Mouse (Mus musculus) heart, embryonic 10.5 days (tissue): ENCODE data around the gene Vasp. TPM values are rescaled to one million over a fixed set of nuclear protein-coding genes. Genes with fewer than 3 reads are reported as not detected.
A peak's percentile ranks its signal among the peaks of the same experiment; 100 is the strongest.

Experiments used
- DNase-seq: peaks from one replicate; pipeline ENCODE4 v3.0.0-alpha.2; 2017; ENCODE audit warnings: low spot score
- H3K27ac ChIP-seq: fragments of 300-500 bp; sonication (generic); 2 replicates; pipeline ENCODE4 v1.5.1; 2016; ENCODE audit warnings: mild to moderate bottlenecking
- H3K27me3 ChIP-seq: fragments of 300-500 bp; sonication (generic); 2 replicates; pipeline ENCODE4 v1.6.1; 2016; ENCODE audit warnings: mild to moderate bottlenecking; ENCODE audit not compliant: poor library complexity, insufficient read depth, severe bottlenecking
- H3K36me3 ChIP-seq: fragments of 300-500 bp; sonication (generic); 2 replicates; pipeline ENCODE4 v1.6.1; 2016; ENCODE audit warnings: mild to moderate bottlenecking, moderate library complexity
- H3K4me1 ChIP-seq: fragments of 300-500 bp; sonication (generic); 2 replicates; pipeline ENCODE4 v1.6.1; 2016; ENCODE audit warnings: mild to moderate bottlenecking
- H3K4me3 ChIP-seq: fragments of 300-500 bp; sonication (generic); 2 replicates; pipeline ENCODE4 v1.5.1; 2016; ENCODE audit warnings: mild to moderate bottlenecking, moderate library complexity
- H3K9me3 ChIP-seq: fragments of 300-500 bp; sonication (generic); 2 replicates; pipeline ENCODE4 v1.6.1; 2016; ENCODE audit warnings: mild to moderate bottlenecking, moderate library complexity
- WGBS: fragments of 180-500 bp; shearing (Covaris S2); methylation state at CpG from one replicate; pipeline ENCODE4 v1.1.7; 2016; 5-methylcytosine and 5-hydroxymethylcytosine counted together
- polyA plus RNA-seq: library from polyadenylated mRNA; unstranded; fragments of >200 nt; fragmentation: Nextera tagmentation; extraction: Ambion mirVana; gene quantifications from 2 replicates; pipeline ENCODE4 v1.2.1, GENCODE M21; 2016

Vasp gene
- polyA plus RNA-seq, 1 experiment from 2014 or later: 99.0 TPM

DNA sequence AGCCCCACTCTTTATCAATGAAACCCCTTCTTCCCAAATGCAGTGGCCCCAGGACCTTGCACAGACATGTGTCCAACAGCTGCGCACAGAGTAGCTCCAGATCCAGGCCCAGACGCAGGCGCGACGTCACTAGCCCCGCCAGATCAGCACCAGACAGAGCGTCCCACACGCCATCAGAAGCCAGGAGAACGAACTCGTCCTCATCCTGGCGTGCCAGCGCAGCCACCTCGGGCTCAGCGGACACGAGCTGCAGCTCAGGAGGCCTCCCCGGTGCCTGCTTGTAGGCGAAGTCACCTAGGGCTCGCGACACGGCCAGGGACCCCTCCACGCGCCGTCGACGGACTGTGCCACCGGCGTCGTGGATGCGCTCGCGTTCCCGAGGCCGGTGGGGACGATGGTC, 7.4 kb upstream of the Vasp start:
- Histone ChIP-seq H3K9me3 (no peaks in the 10 kb centered on the region), H3K36me3 (no peaks in the 10 kb centered on the region), H3K27me3 (peaks cover 67% of the 10 kb centered on the region), H3K4me3 (peak overlapping the region; percentile 57), H3K4me1 (peaks cover 18% of the 10 kb centered on the region), H3K27ac (0 out of 2 replicates have a peak overlapping the region, but pooled peaks have one; percentile 23)
- DNase-seq: no peak
- 3% methylated on average over 34 of the region's 34 CpGs for WGBS

DNA sequence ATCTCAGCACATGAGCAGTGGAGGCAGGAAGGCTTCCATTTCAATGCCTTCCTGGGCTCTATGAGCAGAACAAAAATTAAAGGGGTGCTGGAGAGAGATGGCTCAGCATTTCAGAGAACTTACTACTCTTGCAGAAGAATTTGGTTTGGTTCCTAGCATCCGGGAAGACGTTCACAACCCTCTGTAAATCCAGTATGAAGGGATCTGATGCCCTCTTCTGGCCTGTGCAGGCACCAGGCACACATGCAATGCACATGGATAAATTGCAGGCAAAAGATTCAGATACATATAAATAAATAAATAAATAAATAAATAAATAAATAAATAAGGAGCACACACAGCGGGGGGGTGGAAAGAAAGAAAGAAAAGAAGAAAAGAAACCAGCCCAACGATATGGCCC, 4.6 kb upstream of the Vasp start:
- WGBS: 46% methylated on average over 4 of the region's 4 CpGs
- peaks cover 10% of the 10 kb centered on the region for H3K4me1 ChIP-seq
- no peak for DNase-seq
- H3K36me3 ChIP-seq: no peaks in the 10 kb centered on the region
- H3K4me3 ChIP-seq: no peak overlapping the region
- no peaks in the 10 kb centered on the region for H3K9me3 ChIP-seq
- no peak overlapping the region for H3K27ac ChIP-seq
- peaks cover 44% of the 10 kb centered on the region for H3K27me3 ChIP-seq

DNA sequence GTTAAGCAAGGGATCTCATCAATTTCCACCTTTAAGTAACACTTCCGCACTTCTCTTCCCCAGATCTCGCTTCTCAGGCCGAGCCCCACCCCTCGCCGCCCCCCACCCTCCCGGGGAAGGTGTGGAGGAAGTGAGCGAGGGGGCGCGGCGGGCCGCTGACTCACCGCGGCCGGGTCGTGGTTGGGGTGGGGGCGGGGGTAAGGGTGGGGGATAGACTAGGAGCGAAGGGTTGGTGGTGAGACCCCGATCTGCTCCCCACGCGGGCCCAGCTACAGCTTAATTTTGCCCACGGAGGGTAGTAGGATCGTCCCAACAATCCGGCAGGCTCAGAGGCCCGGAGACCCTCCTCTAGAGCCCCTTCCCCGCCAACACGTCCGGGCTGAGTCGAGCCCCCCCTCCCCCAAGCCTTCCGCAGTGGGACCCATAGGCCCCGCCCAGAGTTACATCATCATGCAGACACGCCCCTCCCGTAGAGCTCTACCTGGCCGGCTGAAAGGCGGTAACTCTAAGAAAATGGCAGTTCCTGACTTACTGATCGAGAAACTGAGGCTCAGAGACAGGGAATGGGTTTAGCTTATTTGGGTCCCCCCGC, 652 bp upstream of the Vasp start:
- H3K9me3 ChIP-seq: no peaks in the 10 kb centered on the region
- H3K4me1 ChIP-seq: peaks cover 26% of the 10 kb centered on the region
- peaks cover 11% of the 10 kb centered on the region for H3K36me3 ChIP-seq
- peak overlapping the region; percentile 89 for H3K4me3 ChIP-seq
- H3K27ac ChIP-seq: peak overlapping the region; percentile 98
- under 1% methylated on average over 34 of the region's 36 CpGs for WGBS
- H3K27me3 ChIP-seq: peaks cover 5% of the 10 kb centered on the region; the same call in 1 of the 2 replicates
- peak; percentile 95 for DNase-seq

DNA sequence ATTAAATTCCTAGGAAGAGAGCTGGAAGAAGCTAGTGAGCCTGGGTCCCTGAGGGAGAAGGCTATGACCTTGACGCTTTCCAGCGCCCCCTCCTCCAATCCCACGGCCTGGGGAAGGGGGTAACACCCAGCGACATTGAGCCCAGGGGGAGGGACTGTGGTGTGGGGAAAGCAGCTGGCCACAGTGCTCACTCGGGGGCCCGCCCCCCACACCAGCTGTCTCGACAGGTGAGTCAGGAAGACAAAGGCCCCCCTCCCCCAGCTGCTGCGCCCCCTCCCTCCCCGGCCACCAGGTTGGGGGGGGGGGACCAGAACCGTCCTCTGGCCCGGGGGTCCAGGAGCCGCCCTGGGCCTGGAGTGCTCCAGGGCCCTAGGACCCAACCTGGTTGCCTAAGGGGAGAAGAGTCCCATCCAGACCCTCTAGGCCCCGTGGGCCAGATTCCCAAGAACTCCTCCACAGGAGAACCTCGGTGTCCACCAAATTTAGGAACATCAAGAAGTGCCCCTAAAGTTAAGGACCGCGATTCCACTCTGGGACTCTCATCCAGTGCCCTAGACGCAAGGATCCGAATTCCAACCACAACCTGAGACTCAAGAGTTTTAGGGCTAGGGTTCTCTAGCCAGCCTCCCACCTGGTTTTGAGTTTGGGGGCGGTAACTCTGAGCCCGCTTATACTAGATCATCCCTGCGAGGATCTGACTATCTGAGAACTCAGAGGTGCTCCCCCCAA, 944 bp downstream of the Vasp start:
- Histone ChIP-seq H3K4me1 (peaks cover 42% of the 10 kb centered on the region), H3K9me3 (no peaks in the 10 kb centered on the region), H3K27ac (peak overlapping the region; percentile 98), H3K4me3 (peak overlapping the region; percentile 89), H3K36me3 (peaks cover 20% of the 10 kb centered on the region), H3K27me3 (no peaks in the 10 kb centered on the region)
- peak; percentile 90 for DNase-seq
- 0% methylated on average over 21 of the region's 21 CpGs for WGBS

DNA sequence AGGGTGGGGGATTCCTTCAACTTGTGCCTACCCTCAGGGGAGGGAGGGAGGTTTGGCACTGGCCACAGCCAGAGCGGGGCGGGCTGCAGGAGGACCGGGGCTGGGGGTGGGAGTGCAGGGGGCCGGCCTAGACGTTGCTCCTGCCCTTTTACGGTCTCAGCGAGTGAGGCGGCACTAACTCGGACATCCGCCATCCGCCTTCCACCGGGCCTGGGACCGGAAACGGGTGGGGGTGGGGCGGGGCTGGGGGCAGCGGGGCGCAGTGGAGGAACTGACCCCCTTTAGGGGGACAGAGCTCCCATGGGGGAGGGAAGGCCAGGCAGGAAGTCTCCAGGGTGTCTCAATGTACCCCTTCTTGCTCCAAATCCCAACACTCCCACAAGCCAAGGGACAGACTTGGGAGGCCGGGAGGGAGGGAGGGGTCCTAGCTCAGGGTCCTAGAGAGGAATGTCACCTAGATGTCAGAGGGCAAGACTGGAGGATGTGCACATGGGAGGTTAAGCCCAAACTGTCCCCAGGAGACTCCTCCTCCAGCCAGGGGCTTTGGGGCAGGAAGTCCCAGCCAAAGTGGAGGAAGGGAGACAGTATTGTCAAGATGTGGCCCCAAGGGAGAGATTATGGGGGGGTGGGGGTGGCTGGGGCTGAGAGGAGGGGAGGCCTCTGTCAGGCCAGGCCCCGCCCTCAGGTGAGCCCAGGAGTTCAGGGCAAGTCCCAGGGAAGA, 1.7 kb downstream of the Vasp start:
- Histone ChIP-seq H3K27ac (peak overlapping the region; percentile 98), H3K4me1 (peaks cover 50% of the 10 kb centered on the region), H3K27me3 (no peaks in the 10 kb centered on the region), H3K9me3 (no peaks in the 10 kb centered on the region), H3K4me3 (peak overlapping the region; percentile 89), H3K36me3 (peaks cover 26% of the 10 kb centered on the region)
- under 1% methylated on average over 19 of the region's 19 CpGs for WGBS
- DNase-seq: peak; percentile 93

DNA sequence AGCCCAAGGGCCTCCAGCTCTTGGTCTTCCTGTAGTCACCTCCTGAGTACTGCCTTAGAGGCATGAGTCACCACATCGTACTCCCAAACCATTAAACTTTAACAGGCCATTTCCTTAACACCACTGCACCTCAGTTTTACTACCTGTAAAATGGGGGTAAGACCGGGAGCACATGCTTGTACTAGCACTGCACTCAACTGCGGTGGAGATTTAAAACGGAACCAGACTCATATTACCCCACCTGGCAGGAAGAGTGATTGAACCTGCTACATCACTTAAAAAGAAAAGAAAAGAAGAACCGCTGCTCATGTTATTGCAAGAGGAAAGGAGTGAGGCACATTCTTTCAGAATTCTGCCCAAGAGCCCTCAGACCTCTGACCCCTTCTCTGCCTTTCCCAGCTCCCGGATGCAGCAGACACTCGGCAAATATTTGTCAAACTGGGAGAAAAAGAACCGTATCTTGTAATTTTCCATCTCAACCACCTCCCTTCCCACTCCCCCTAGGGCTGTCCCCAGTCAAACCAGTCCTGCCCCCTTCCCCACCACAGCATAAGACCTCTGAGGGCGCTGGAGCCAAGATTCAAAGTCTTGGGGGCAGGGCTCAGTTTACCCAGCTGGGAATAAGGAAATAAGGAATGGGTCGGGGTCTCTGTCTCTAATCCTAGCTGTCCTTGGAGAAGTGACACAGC, 2.5 kb downstream of the Vasp start:
- H3K9me3 ChIP-seq: no peaks in the 10 kb centered on the region
- no peaks in the 10 kb centered on the region for H3K27me3 ChIP-seq
- peaks cover 57% of the 10 kb centered on the region for H3K4me1 ChIP-seq
- peaks cover 33% of the 10 kb centered on the region for H3K36me3 ChIP-seq
- peak overlapping the region; percentile 98 for H3K27ac ChIP-seq
- DNase-seq: no peak
- H3K4me3 ChIP-seq: peak overlapping the region; percentile 89
- 38% methylated on average over 10 of the region's 10 CpGs for WGBS

DNA sequence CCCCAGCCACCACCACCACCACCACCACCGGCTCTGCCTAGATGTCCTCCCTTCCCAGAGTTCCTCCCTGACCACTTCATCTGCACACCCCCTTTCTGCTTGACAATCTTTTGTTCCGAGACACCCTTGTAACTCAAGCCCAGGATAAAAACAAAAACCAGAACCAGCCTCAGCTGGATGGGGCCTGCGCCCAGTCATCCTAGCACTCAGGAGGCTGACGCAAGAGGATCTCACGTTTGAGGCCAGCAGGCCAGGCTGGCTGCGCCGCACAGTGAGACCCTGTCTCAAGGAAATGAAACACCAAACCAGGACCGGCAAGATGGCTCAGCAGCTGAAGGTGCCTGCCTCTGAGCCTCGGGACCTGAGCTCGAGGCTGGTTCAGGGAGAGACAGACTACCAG, 4.6 kb downstream of the Vasp start:
- Histone ChIP-seq H3K27me3 (no peaks in the 10 kb centered on the region), H3K27ac (peak overlapping the region; percentile 56; the same call in 1 of the 2 replicates), H3K4me1 (peaks cover 57% of the 10 kb centered on the region), H3K4me3 (peak overlapping the region; percentile 27; the same call in 1 of the 2 replicates), H3K36me3 (peaks cover 54% of the 10 kb centered on the region), H3K9me3 (no peaks in the 10 kb centered on the region)
- no peak for DNase-seq
- 58% methylated on average over 10 of the region's 10 CpGs for WGBS

DNA sequence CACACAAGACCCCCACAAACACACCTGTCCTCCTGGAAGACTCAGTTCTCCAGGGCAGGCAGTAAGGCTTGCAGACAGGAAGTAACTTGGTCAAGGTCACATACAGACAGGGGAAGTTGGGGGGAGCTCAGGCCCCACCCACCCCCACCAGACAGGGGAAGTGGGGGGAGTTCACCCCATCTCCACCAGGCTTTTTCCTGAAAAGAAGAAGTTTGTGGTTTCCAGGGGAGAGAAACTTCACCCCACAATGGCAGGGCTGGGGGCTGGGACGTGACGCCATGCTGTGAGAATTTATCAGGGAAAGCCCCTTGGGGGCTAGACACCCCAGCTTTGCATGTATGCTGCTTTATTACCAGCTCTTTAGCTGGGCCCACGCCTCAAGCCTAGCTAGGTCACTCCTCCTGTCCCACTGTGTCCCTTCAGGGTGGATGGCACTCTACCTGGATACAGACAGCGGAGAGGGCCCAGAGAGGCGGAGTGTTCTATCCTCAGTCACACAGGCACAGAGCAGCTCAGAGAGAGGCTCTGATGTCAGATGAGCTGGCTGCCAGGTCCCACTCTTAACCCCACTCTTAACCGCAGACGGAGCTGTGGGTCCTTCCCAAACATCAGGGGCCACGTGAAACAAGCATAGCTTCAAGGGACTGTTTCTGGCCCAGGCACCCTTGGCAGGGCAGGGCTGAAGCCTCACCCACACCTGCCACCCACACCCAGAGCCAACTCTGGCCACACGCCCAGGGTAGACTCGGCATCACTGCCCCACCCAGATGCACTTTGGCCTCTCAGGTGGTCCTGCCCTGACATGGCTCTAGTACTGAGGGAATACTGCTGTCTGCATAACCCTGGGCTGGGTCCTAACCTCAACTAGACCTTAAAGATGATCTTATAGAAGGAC, 5.4 kb downstream of the Vasp start:
- no peak for DNase-seq
- Histone ChIP-seq H3K36me3 (peaks cover 63% of the 10 kb centered on the region), H3K4me1 (peaks cover 57% of the 10 kb centered on the region), H3K4me3 (0 out of 2 replicates have a peak overlapping the region, but pooled peaks have one; percentile 27), H3K9me3 (no peaks in the 10 kb centered on the region), H3K27ac (peak overlapping the region; percentile 56; the same call in 1 of the 2 replicates), H3K27me3 (no peaks in the 10 kb centered on the region)
- WGBS: 72% methylated on average over 10 of the region's 10 CpGs

DNA sequence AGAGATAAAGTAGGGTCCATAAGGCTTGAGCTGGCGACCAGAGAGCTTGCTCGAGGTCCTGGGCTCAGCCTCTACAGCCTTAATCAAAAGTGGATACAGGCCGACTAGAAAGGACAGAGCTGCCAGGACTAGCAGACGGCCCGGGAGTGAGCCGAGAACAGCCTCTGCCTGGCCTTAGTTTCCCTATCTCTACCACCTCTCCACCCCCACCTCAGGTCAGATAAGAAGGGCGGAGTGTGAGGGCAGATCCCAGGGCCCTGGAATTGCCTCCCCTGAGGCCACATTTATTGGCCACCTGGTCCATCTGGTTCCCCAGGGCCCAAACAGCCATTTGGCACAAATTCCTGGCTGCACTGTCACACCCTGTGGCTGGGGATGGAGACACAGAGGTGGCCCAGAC, 6.5 kb downstream of the Vasp start:
- Histone ChIP-seq H3K9me3 (no peaks in the 10 kb centered on the region), H3K27me3 (no peaks in the 10 kb centered on the region), H3K4me3 (peak overlapping the region; percentile 19), H3K4me1 (peaks cover 57% of the 10 kb centered on the region), H3K36me3 (peaks cover 73% of the 10 kb centered on the region), H3K27ac (peak overlapping the region; percentile 56)
- 27% methylated on average over 7 of the region's 7 CpGs for WGBS
- DNase-seq: peak; percentile 76

DNA sequence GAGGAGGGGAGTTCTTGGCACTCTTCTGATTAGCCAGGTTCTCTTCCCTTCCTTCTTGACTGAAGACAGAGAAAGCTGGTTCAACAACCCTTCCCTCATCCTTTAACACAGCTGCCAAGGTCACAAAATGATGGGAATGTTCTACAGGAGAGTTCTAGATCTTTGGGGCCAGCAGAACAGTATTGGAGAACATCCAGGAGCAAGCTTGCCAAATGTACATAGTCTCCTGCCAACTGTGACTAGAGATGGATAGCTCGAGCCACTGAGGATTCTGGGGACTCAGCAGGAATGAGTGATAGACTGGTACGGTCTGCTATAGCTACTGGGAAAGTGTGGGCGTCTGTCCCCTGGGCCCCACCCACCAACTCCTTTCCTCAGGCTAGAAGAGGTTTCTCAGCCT, 13.3 kb downstream of the Vasp start:
- no peak for DNase-seq
- Histone ChIP-seq H3K4me3 (no peak overlapping the region), H3K4me1 (peaks cover 9% of the 10 kb centered on the region; the same call in 1 of the 2 replicates), H3K9me3 (no peaks in the 10 kb centered on the region; the same call in 1 of the 2 replicates), H3K27ac (no peak overlapping the region), H3K27me3 (no peaks in the 10 kb centered on the region), H3K36me3 (peaks cover 87% of the 10 kb centered on the region)
- 86% methylated on average over 3 of the region's 3 CpGs for WGBS

DNA sequence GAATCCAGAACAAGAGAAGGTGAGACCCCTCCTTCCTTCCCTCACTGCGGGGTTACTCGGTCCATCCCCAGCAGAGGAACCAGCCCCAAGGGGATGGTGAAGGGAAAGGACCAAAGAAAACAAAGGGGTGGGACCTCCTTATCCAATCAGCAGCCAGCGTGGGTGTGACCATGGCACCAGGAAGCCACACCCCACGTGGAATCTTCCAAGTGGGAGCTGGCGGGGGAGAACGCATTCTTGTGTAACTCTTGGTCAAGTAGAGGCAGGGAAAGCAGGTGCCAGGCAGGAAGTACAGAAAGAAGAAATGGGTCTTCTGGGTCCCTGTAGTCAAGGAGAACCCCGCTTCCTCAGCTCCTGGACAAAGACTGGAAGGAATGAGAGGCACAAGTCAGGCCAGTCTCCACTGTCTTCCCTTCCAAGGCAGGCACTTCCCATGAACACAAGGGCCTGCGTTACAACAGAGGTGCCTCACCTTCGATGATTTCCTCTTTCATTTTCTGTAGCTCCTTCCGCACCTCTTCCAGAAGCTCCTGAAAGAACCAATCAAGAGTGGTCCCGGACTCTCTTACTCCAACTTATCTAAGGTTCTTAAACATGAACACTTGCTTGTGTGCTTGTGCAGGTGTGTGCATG, 14.1 kb downstream of the Vasp start:
- 36% methylated on average over 11 of the region's 11 CpGs for WGBS
- DNase-seq: peak; percentile 93
- H3K36me3 ChIP-seq: peaks cover 79% of the 10 kb centered on the region
- no peaks in the 10 kb centered on the region for H3K27me3 ChIP-seq
- H3K9me3 ChIP-seq: no peaks in the 10 kb centered on the region; the same call in 1 of the 2 replicates
- no peak overlapping the region for H3K4me3 ChIP-seq
- H3K4me1 ChIP-seq: peaks cover 9% of the 10 kb centered on the region; the same call in 1 of the 2 replicates
- H3K27ac ChIP-seq: no peak overlapping the region
